Mouse (Mus musculus): ENCODE measurements around the gene Fam243.

DNA sequence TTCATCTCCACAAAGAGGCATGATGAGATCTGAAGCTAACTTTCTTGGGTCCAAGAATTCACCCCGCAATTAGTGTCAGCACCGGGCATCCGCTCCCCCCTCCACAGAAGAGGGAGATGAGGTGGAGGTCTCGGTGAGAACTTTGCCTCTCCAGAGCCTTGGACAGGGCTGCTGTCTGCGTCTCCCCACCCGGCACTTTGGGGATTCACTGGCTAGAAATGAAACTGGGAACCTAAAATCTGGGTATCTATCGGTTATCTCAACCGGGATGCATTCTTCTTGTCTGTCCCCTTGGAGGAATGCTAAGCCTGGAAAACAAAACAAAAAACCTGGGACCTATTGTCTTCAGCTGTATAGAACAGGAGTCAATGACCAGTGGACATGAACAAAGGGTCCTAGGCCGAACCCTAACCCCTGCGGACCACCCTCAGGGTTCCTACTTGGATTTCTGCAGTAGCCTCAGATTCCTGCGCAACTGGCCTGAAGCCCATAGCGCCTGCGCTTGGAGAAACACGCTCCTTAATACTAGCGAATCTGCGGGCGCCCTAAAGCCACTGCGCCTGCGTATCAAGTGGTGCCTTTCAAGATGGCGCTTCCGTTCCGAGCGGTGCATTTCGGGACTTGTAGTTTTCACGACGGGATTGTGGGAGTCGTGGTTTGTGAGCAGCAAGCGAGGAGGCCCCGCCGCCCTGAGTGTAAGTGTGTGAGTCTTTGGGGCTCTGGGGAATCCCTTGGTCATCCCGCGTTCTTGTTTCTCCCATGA is 20.4 kb downstream of the Fam243 start, which contains the start of gene Smim11:
- TF ChIP-seq CTCF (IDR thresholded peaks at IDR 0.05; ENCODE audit: low read depth), result no peak
- no peak for TF ChIP-seq EP300 (optimal IDR thresholded peaks at IDR 0.05)
